12 mouse cellular contexts compared by ENCODE assay signal in genomic region chr16:18386451-18386850, GRCm38 (mm10). TPM values are rescaled to one million over a fixed set of nuclear protein-coding genes. Genes with fewer than 3 reads are reported as not detected.
A peak's percentile ranks its signal among the peaks of the same experiment; 100 is the strongest.
DNase-seq lines count a peak whose midpoint lies in the region; ATAC-seq and TF ChIP-seq lines count a peak whose summit lies in the region.
"Had no signal": no experiment of that assay in that cellular context is flagged by ENCODE, and none has a peak within 500 bp of the region (broad histone marks: within the 10 kb centered on the region; RNA-seq: fewer than 3 reads in every experiment).

No protein-coding gene starts in this region.

- H3K36me3 ChIP-seq in forebrain, embryonic 14.5 days (ENCODE audit: control insufficient read depth, insufficient read depth, low read length), result no peaks in the 10 kb centered on the region
- H3K36me3 ChIP-seq in forebrain, embryonic 15.5 days, result no peaks in the 10 kb centered on the region
- H3K36me3 ChIP-seq in neural tube, embryonic 13.5 days, result no peaks in the 10 kb centered on the region
- peaks cover 5% of the 10 kb centered on the region; the same call in 1 of the 2 replicates for H3K36me3 ChIP-seq in midbrain, postnatal 0 days (ENCODE audit: insufficient read depth, low read length)
- no peaks in the 10 kb centered on the region for H3K36me3 ChIP-seq in lung, postnatal 0 days (ENCODE audit: insufficient read depth, low read length)
- H3K36me3 ChIP-seq: kidney, embryonic 15.5 days; limb, embryonic 15.5 days had no signal

- WGBS in forebrain, embryonic 14.5 days, result 65% methylated on average over 7 of the region's 7 CpGs
- WGBS in forebrain, embryonic 15.5 days, result 66% methylated on average over 7 of the region's 7 CpGs
- WGBS in neural tube, embryonic 13.5 days, result 67% methylated on average over 7 of the region's 7 CpGs
- WGBS in midbrain, postnatal 0 days, result 73% methylated on average over 7 of the region's 7 CpGs
- WGBS in lung, postnatal 0 days, result 79% methylated on average over 7 of the region's 7 CpGs

- DNase-seq in forebrain, embryonic 14.5 days (ENCODE audit: low spot score), result peak; percentile 31
- no peak for DNase-seq in neural tube, embryonic 10.5 days (ENCODE audit: extremely low spot score, low spot score)
- peak; percentile 44 to 48 for DNase-seq in cerebellum, postnatal 36 days
- DNase-seq in midbrain, postnatal 0 days (ENCODE audit: low spot score), result peak; percentile 69
- DNase-seq in lung, postnatal 0 days (ENCODE audit: low spot score), result no peak
- DNase-seq: adrenal gland, adult 8-10 months; embryo, embryonic 11 days had no signal

- H3K9ac ChIP-seq in forebrain, embryonic 14.5 days (ENCODE audit: low read length), result no peak overlapping the region
- H3K9ac ChIP-seq in forebrain, embryonic 15.5 days (replicated peaks), result no peak overlapping the region
- no peak overlapping the region for H3K9ac ChIP-seq in neural tube, embryonic 13.5 days
- H3K9ac ChIP-seq in midbrain, postnatal 0 days (replicated peaks; ENCODE audit: low read length, poor library complexity, severe bottlenecking), result no peak overlapping the region
- no peak overlapping the region for H3K9ac ChIP-seq in lung, postnatal 0 days (replicated peaks; ENCODE audit: low read depth)
- H3K9ac ChIP-seq: kidney, embryonic 15.5 days; limb, embryonic 15.5 days had no signal

- no peak for ATAC-seq in forebrain, embryonic 14.5 days
- ATAC-seq in forebrain, embryonic 15.5 days (replicated peaks), result no peak
- ATAC-seq in neural tube, embryonic 13.5 days (ENCODE audit: low read depth), result no peak
- ATAC-seq in midbrain, postnatal 0 days (ENCODE audit: low FRiP score), result no peak
- ATAC-seq in lung, postnatal 0 days, result no peak
- no peak for ATAC-seq in erythroblast, adult 5-6 weeks (replicated peaks; ENCODE audit: low FRiP score, poor library complexity, severe bottlenecking)

- H3K4me2 ChIP-seq in forebrain, embryonic 14.5 days (ENCODE audit: low read length), result no peak overlapping the region
- H3K4me2 ChIP-seq in forebrain, embryonic 15.5 days (replicated peaks), result no peak overlapping the region
- no peak overlapping the region for H3K4me2 ChIP-seq in neural tube, embryonic 13.5 days
- no peak overlapping the region for H3K4me2 ChIP-seq in midbrain, postnatal 0 days (ENCODE audit: low read depth, low read length, poor library complexity, severe bottlenecking)
- no peak overlapping the region for H3K4me2 ChIP-seq in lung, postnatal 0 days (replicated peaks; ENCODE audit: low read depth, low read length)
- H3K4me2 ChIP-seq: kidney, embryonic 15.5 days; limb, embryonic 15.5 days had no signal

- no peak overlapping the region for H3K27ac ChIP-seq in forebrain, embryonic 14.5 days (ENCODE audit: low read depth, low read length)
- H3K27ac ChIP-seq in forebrain, embryonic 15.5 days (replicated peaks), result no peak overlapping the region; the same call in 1 of the 2 replicates
- peak overlapping the region; percentile 81 for H3K27ac ChIP-seq in neural tube, embryonic 13.5 days (replicated peaks)
- H3K27ac ChIP-seq in midbrain, postnatal 0 days (ENCODE audit: low read depth, low read length), result no peak overlapping the region
- H3K27ac ChIP-seq in lung, postnatal 0 days (ENCODE audit: low read length), result no peak overlapping the region
- H3K27ac ChIP-seq: kidney, embryonic 15.5 days; limb, embryonic 15.5 days had no signal

- H3K4me3 ChIP-seq in forebrain, embryonic 14.5 days (ENCODE audit: low read depth, low read length), result no peak overlapping the region
- no peak overlapping the region for H3K4me3 ChIP-seq in forebrain, embryonic 15.5 days
- H3K4me3 ChIP-seq in neural tube, embryonic 13.5 days, result no peak overlapping the region
- no peak overlapping the region for H3K4me3 ChIP-seq in midbrain, postnatal 0 days (ENCODE audit: low read depth, low read length)
- no peak overlapping the region for H3K4me3 ChIP-seq in lung, postnatal 0 days (ENCODE audit: low read depth, low read length)
- H3K4me3 ChIP-seq: kidney, embryonic 15.5 days; limb, embryonic 15.5 days had no signal

- TF ChIP-seq CTCF in midbrain, postnatal 0 days (IDR thresholded peaks at IDR 0.05), result no peak
- no peak for TF ChIP-seq CTCF in lung, postnatal 0 days (IDR thresholded peaks at IDR 0.05)

- no peaks in the 10 kb centered on the region for H3K27me3 ChIP-seq in forebrain, embryonic 14.5 days (replicated peaks; ENCODE audit: control insufficient read depth, insufficient read depth, low read length)
- H3K27me3 ChIP-seq in forebrain, embryonic 15.5 days, result no peaks in the 10 kb centered on the region
- no peaks in the 10 kb centered on the region for H3K27me3 ChIP-seq in neural tube, embryonic 13.5 days
- H3K27me3 ChIP-seq in midbrain, postnatal 0 days (ENCODE audit: insufficient read depth, low read length), result no peaks in the 10 kb centered on the region
- H3K27me3 ChIP-seq in lung, postnatal 0 days (replicated peaks; ENCODE audit: insufficient read depth, low read length), result no peaks in the 10 kb centered on the region
- H3K27me3 ChIP-seq: kidney, embryonic 15.5 days; limb, embryonic 15.5 days had no signal

- peaks cover 37% of the 10 kb centered on the region for H3K4me1 ChIP-seq in forebrain, embryonic 14.5 days (ENCODE audit: control insufficient read depth, insufficient read depth, low read length)
- peaks cover 55% of the 10 kb centered on the region for H3K4me1 ChIP-seq in forebrain, embryonic 15.5 days
- peaks cover 95% of the 10 kb centered on the region for H3K4me1 ChIP-seq in neural tube, embryonic 13.5 days (replicated peaks)
- H3K4me1 ChIP-seq in midbrain, postnatal 0 days (ENCODE audit: insufficient read depth, low read length), result no peaks in the 10 kb centered on the region
- peaks cover 15% of the 10 kb centered on the region; the same call in 1 of the 2 replicates for H3K4me1 ChIP-seq in lung, postnatal 0 days (ENCODE audit: insufficient read depth, low read depth, low read length)

- H3K9me3 ChIP-seq in forebrain, embryonic 14.5 days (replicated peaks; ENCODE audit: control insufficient read depth, low read length), result no peaks in the 10 kb centered on the region
- no peaks in the 10 kb centered on the region for H3K9me3 ChIP-seq in forebrain, embryonic 15.5 days
- no peaks in the 10 kb centered on the region for H3K9me3 ChIP-seq in neural tube, embryonic 13.5 days
- H3K9me3 ChIP-seq in midbrain, postnatal 0 days (ENCODE audit: low read length), result no peaks in the 10 kb centered on the region
- H3K9me3 ChIP-seq in lung, postnatal 0 days (ENCODE audit: low read length), result no peaks in the 10 kb centered on the region
- H3K9me3 ChIP-seq: kidney, embryonic 15.5 days; limb, embryonic 15.5 days had no signal

- no peak for TF ChIP-seq EP300 in lung, postnatal 0 days (IDR thresholded peaks at IDR 0.05)

RNA-seq across cellular contexts. Expression of gene Arvcf, which starts 38.5 kb away (rescaled TPM):
- 46.8 and 47.8 TPM in 2 replicates for polyA plus RNA-seq in forebrain, embryonic 14.5 days (2014; fragmentation: Nextera tagmentation; extraction: Ambion mirVana)
- 63.3 and 72.0 TPM in 2 replicates for polyA plus RNA-seq in forebrain, embryonic 15.5 days (2015; fragmentation: Nextera tagmentation; extraction: Ambion mirVana)
- 85.2 and 93.6 TPM in 2 replicates for polyA plus RNA-seq in neural tube, embryonic 13.5 days (2015; fragmentation: Nextera tagmentation; extraction: Ambion mirVana)
- 161 and 219 TPM in 2 replicates for total RNA-seq in midbrain, postnatal 0 days (2014; rRNA removed)
- 54.5 and 60.6 TPM in 2 replicates for polyA plus RNA-seq in midbrain, postnatal 0 days (2015; fragmentation: Nextera tagmentation; extraction: Ambion mirVana)
- polyA plus RNA-seq in lung, postnatal 0 days (2015; fragmentation: Nextera tagmentation; extraction: Ambion mirVana), result 14.6 and 18.5 TPM in 2 replicates
- 1.5 and 2.7 TPM in 2 replicates for total RNA-seq in erythroblast, adult 5-6 weeks (2015; ENCODE audit: low replicate concordance)
- 8.7 TPM in 1 of 2 replicates, not detected in the other for total RNA-seq in erythroblast, adult 5-6 weeks (2017; ENCODE audit: low replicate concordance)

RNA-seq across cellular contexts. Expression of gene Tango2, which starts 38.5 kb away (rescaled TPM):
- polyA plus RNA-seq in forebrain, embryonic 14.5 days (2014; fragmentation: Nextera tagmentation; extraction: Ambion mirVana), result 78.7 and 81.3 TPM in 2 replicates
- 76.5 and 78.1 TPM in 2 replicates for polyA plus RNA-seq in forebrain, embryonic 15.5 days (2015; fragmentation: Nextera tagmentation; extraction: Ambion mirVana)
- 74.0 and 79.5 TPM in 2 replicates for polyA plus RNA-seq in neural tube, embryonic 13.5 days (2015; fragmentation: Nextera tagmentation; extraction: Ambion mirVana)
- 40.3 and 44.1 TPM in 2 replicates for total RNA-seq in midbrain, postnatal 0 days (2014; rRNA removed)
- 88.0 and 94.8 TPM in 2 replicates for polyA plus RNA-seq in midbrain, postnatal 0 days (2015; fragmentation: Nextera tagmentation; extraction: Ambion mirVana)
- polyA plus RNA-seq in lung, postnatal 0 days (2015; fragmentation: Nextera tagmentation; extraction: Ambion mirVana), result 23.7 and 25.2 TPM in 2 replicates
- total RNA-seq in erythroblast, adult 5-6 weeks (2015; ENCODE audit: low replicate concordance), result 8.8 and 26.9 TPM in 2 replicates
- total RNA-seq in erythroblast, adult 5-6 weeks (2017; ENCODE audit: low replicate concordance), result 8.8 and 12.1 TPM in 2 replicates

RNA-seq across cellular contexts. Expression of gene Txnrd2, which starts 39.7 kb away (rescaled TPM):
- 22.0 and 23.5 TPM in 2 replicates for polyA plus RNA-seq in forebrain, embryonic 14.5 days (2014; fragmentation: Nextera tagmentation; extraction: Ambion mirVana)
- polyA plus RNA-seq in forebrain, embryonic 15.5 days (2015; fragmentation: Nextera tagmentation; extraction: Ambion mirVana), result 24.2 and 26.3 TPM in 2 replicates
- 20.3 and 22.8 TPM in 2 replicates for polyA plus RNA-seq in neural tube, embryonic 13.5 days (2015; fragmentation: Nextera tagmentation; extraction: Ambion mirVana)
- 13.3 and 22.9 TPM in 2 replicates for total RNA-seq in midbrain, postnatal 0 days (2014; rRNA removed)
- polyA plus RNA-seq in midbrain, postnatal 0 days (2015; fragmentation: Nextera tagmentation; extraction: Ambion mirVana), result 38.3 and 42.6 TPM in 2 replicates
- polyA plus RNA-seq in lung, postnatal 0 days (2015; fragmentation: Nextera tagmentation; extraction: Ambion mirVana), result 20.0 and 20.9 TPM in 2 replicates
- total RNA-seq in erythroblast, adult 5-6 weeks (2015; ENCODE audit: low replicate concordance), result 274 and 358 TPM in 2 replicates
- 493 and 499 TPM in 2 replicates for total RNA-seq in erythroblast, adult 5-6 weeks (2017; ENCODE audit: low replicate concordance)

RNA-seq across cellular contexts. Expression of gene Comt, which starts 40.2 kb away (rescaled TPM):
- polyA plus RNA-seq in forebrain, embryonic 14.5 days (2014; fragmentation: Nextera tagmentation; extraction: Ambion mirVana), result 54.6 and 71.9 TPM in 2 replicates
- polyA plus RNA-seq in forebrain, embryonic 15.5 days (2015; fragmentation: Nextera tagmentation; extraction: Ambion mirVana), result 83.0 and 84.4 TPM in 2 replicates
- polyA plus RNA-seq in neural tube, embryonic 13.5 days (2015; fragmentation: Nextera tagmentation; extraction: Ambion mirVana), result 86.4 and 93.2 TPM in 2 replicates
- 62.3 and 74.6 TPM in 2 replicates for total RNA-seq in midbrain, postnatal 0 days (2014; rRNA removed)
- 95.0 and 103 TPM in 2 replicates for polyA plus RNA-seq in midbrain, postnatal 0 days (2015; fragmentation: Nextera tagmentation; extraction: Ambion mirVana)
- 109 and 111 TPM in 2 replicates for polyA plus RNA-seq in lung, postnatal 0 days (2015; fragmentation: Nextera tagmentation; extraction: Ambion mirVana)
- total RNA-seq in erythroblast, adult 5-6 weeks (2015; ENCODE audit: low replicate concordance), result 27.9 and 29.9 TPM in 2 replicates
- total RNA-seq in erythroblast, adult 5-6 weeks (2017; ENCODE audit: low replicate concordance), result 26.8 and 29.1 TPM in 2 replicates

Comparison
In these comparisons a context has a peak if more than half of its experiments do, and no peak if none do; other contexts are left out.
1. DNase-seq: peak in forebrain, embryonic 14.5 days (single experiment), cerebellum, postnatal 36 days (2 of 2) and midbrain, postnatal 0 days (single experiment); none in neural tube, embryonic 10.5 days (single experiment) and lung, postnatal 0 days (single experiment).